Mouse (Mus musculus): ENCODE data around the gene Plekhd1. TPM values are rescaled to one million over a fixed set of nuclear protein-coding genes. Genes with fewer than 3 reads are reported as not detected.

The Plekhd1 gene
- polyA plus RNA-seq, 1 experiment: not detected

GRCm38 (mm10) chr12:80662322-80662721 lies 30.1 kb upstream of the Plekhd1 start:
- Histone ChIP-seq H3K4me3 (ENCODE audit: insufficient read depth, low read length) (no peak overlapping the region), H3K4me1 (ENCODE audit: control insufficient read depth, insufficient read depth, low read length) (no peaks in the 10 kb centered on the region), H3K27ac (ENCODE audit: insufficient read depth, low read length) (no peak overlapping the region)
- TF ChIP-seq CTCF (IDR thresholded peaks at IDR 0.05; ENCODE audit: borderline replicate concordance, insufficient read depth, low read length) (no peak), POLR2A (IDR thresholded peaks at IDR 0.05; ENCODE audit: low read depth, low read length) (no peak)

- TF ChIP-seq CTCF (IDR thresholded peaks at IDR 0.05; ENCODE audit: borderline replicate concordance, insufficient read depth, low read length): no peak
- no peak for TF ChIP-seq POLR2A (IDR thresholded peaks at IDR 0.05; ENCODE audit: low read depth, low read length)
- no peaks in the 10 kb centered on the region for H3K4me1 ChIP-seq (ENCODE audit: control insufficient read depth, insufficient read depth, low read length)
- no peak overlapping the region for H3K27ac ChIP-seq (ENCODE audit: insufficient read depth, low read length)
- H3K4me3 ChIP-seq (ENCODE audit: insufficient read depth, low read length): no peak overlapping the region
Measured at GRCm38 (mm10) chr12:80663935-80664334, 28.5 kb upstream of the Plekhd1 start.

GRCm38 (mm10) chr12:80668391-80668790 lies 24.0 kb upstream of the Plekhd1 start:
- no peaks in the 10 kb centered on the region for H3K4me1 ChIP-seq (ENCODE audit: control insufficient read depth, insufficient read depth, low read length)
- no peak for TF ChIP-seq CTCF (IDR thresholded peaks at IDR 0.05; ENCODE audit: borderline replicate concordance, insufficient read depth, low read length)
- TF ChIP-seq POLR2A (IDR thresholded peaks at IDR 0.05; ENCODE audit: low read depth, low read length): no peak
- no peak overlapping the region for H3K4me3 ChIP-seq (ENCODE audit: insufficient read depth, low read length)
- no peak overlapping the region for H3K27ac ChIP-seq (ENCODE audit: insufficient read depth, low read length)

- Histone ChIP-seq H3K4me1 (ENCODE audit: control insufficient read depth, insufficient read depth, low read length) (no peaks in the 10 kb centered on the region), H3K4me3 (ENCODE audit: insufficient read depth, low read length) (no peak overlapping the region), H3K27ac (ENCODE audit: insufficient read depth, low read length) (no peak overlapping the region)
- TF ChIP-seq CTCF (IDR thresholded peaks at IDR 0.05; ENCODE audit: borderline replicate concordance, insufficient read depth, low read length) (peak; percentile 28; the same call in 1 of the 2 replicates), POLR2A (IDR thresholded peaks at IDR 0.05; ENCODE audit: low read depth, low read length) (no peak)
Measured at GRCm38 (mm10) chr12:80673170-80673569, 19.2 kb upstream of the Plekhd1 start.

GRCm38 (mm10) chr12:80681340-80681739 lies 11.1 kb upstream of the Plekhd1 start:
- no peaks in the 10 kb centered on the region for H3K4me1 ChIP-seq (ENCODE audit: control insufficient read depth, insufficient read depth, low read length)
- no peak overlapping the region for H3K27ac ChIP-seq (ENCODE audit: insufficient read depth, low read length)
- peak; percentile 50; the same call in 1 of the 2 replicates for TF ChIP-seq CTCF (IDR thresholded peaks at IDR 0.05; ENCODE audit: borderline replicate concordance, insufficient read depth, low read length)
- no peak for TF ChIP-seq POLR2A (IDR thresholded peaks at IDR 0.05; ENCODE audit: low read depth, low read length)
- H3K4me3 ChIP-seq (ENCODE audit: insufficient read depth, low read length): no peak overlapping the region

- Histone ChIP-seq H3K4me1 (ENCODE audit: control insufficient read depth, insufficient read depth, low read length) (no peaks in the 10 kb centered on the region), H3K4me3 (ENCODE audit: insufficient read depth, low read length) (no peak overlapping the region), H3K27ac (ENCODE audit: insufficient read depth, low read length) (no peak overlapping the region)
- no peak for TF ChIP-seq POLR2A (IDR thresholded peaks at IDR 0.05; ENCODE audit: low read depth, low read length)
- no peak for TF ChIP-seq CTCF (IDR thresholded peaks at IDR 0.05; ENCODE audit: borderline replicate concordance, insufficient read depth, low read length)
Measured at GRCm38 (mm10) chr12:80683554-80683953, 8.8 kb upstream of the Plekhd1 start.

GRCm38 (mm10) chr12:80684316-80684715 lies 8.1 kb upstream of the Plekhd1 start:
- H3K4me3 ChIP-seq (ENCODE audit: insufficient read depth, low read length): no peak overlapping the region
- H3K27ac ChIP-seq (ENCODE audit: insufficient read depth, low read length): no peak overlapping the region
- no peak for TF ChIP-seq POLR2A (IDR thresholded peaks at IDR 0.05; ENCODE audit: low read depth, low read length)
- TF ChIP-seq CTCF (IDR thresholded peaks at IDR 0.05; ENCODE audit: borderline replicate concordance, insufficient read depth, low read length): no peak
- no peaks in the 10 kb centered on the region for H3K4me1 ChIP-seq (ENCODE audit: control insufficient read depth, insufficient read depth, low read length)

GRCm38 (mm10) chr12:80687788-80688211 lies 4.6 kb upstream of the Plekhd1 start:
- Histone ChIP-seq H3K27ac (ENCODE audit: insufficient read depth, low read length) (no peak overlapping the region), H3K4me1 (ENCODE audit: control insufficient read depth, insufficient read depth, low read length) (no peaks in the 10 kb centered on the region), H3K4me3 (ENCODE audit: insufficient read depth, low read length) (no peak overlapping the region)
- TF ChIP-seq POLR2A (IDR thresholded peaks at IDR 0.05; ENCODE audit: low read depth, low read length) (no peak), CTCF (IDR thresholded peaks at IDR 0.05; ENCODE audit: borderline replicate concordance, insufficient read depth, low read length) (no peak)

GRCm38 (mm10) chr12:80689696-80690095 lies 2.7 kb upstream of the Plekhd1 start:
- no peak overlapping the region for H3K4me3 ChIP-seq (ENCODE audit: insufficient read depth, low read length)
- TF ChIP-seq CTCF (IDR thresholded peaks at IDR 0.05; ENCODE audit: borderline replicate concordance, insufficient read depth, low read length) (no peak), POLR2A (IDR thresholded peaks at IDR 0.05; ENCODE audit: low read depth, low read length) (no peak)
- no peak overlapping the region for H3K27ac ChIP-seq (ENCODE audit: insufficient read depth, low read length)
- no peaks in the 10 kb centered on the region for H3K4me1 ChIP-seq (ENCODE audit: control insufficient read depth, insufficient read depth, low read length)

GRCm38 (mm10) chr12:80691671-80692091 lies 710 bp upstream of the Plekhd1 start:
- H3K4me1 ChIP-seq (ENCODE audit: control insufficient read depth, insufficient read depth, low read length): no peaks in the 10 kb centered on the region
- TF ChIP-seq CTCF (IDR thresholded peaks at IDR 0.05; ENCODE audit: borderline replicate concordance, insufficient read depth, low read length) (no peak), POLR2A (IDR thresholded peaks at IDR 0.05; ENCODE audit: low read depth, low read length) (no peak)
- H3K27ac ChIP-seq (ENCODE audit: insufficient read depth, low read length): no peak overlapping the region
- H3K4me3 ChIP-seq (ENCODE audit: insufficient read depth, low read length): no peak overlapping the region

- Histone ChIP-seq H3K27ac (ENCODE audit: insufficient read depth, low read length) (no peak overlapping the region), H3K4me3 (ENCODE audit: insufficient read depth, low read length) (no peak overlapping the region), H3K4me1 (ENCODE audit: control insufficient read depth, insufficient read depth, low read length) (no peaks in the 10 kb centered on the region)
- no peak for TF ChIP-seq POLR2A (IDR thresholded peaks at IDR 0.05; ENCODE audit: low read depth, low read length)
Measured at GRCm38 (mm10) chr12:80693700-80694099, 1.3 kb downstream of the Plekhd1 start.
